Mouse (Mus musculus) G1E (cell line): ENCODE data around the gene Cd247.

Experiments used
- CTCF ChIP-seq: IDR thresholded peaks from 2 replicates; pipeline ENCODE4 v1.5.1; 2012; ENCODE audit warnings: low read depth, low read length, inconsistent platforms, mixed read lengths
- GATA1 ChIP-seq: IDR thresholded peaks from 2 replicates; pipeline ENCODE4 v1.6.1; 2012; ENCODE audit warnings: borderline replicate concordance, low read length, inconsistent platforms, mixed read lengths
- GATA2 ChIP-seq: IDR thresholded peaks from 2 replicates; pipeline ENCODE4 v1.6.1; 2012; ENCODE audit warnings: low read depth, low read length, inconsistent platforms, borderline replicate concordance
- POLR2AphosphoS5 ChIP-seq: IDR thresholded peaks from 2 replicates; pipeline ENCODE4 v1.6.1; 2012; ENCODE audit warnings: low read depth, low read length, inconsistent platforms; ENCODE audit not compliant: insufficient replicate concordance
- TAL1 ChIP-seq: conservative IDR thresholded peaks from 2 replicates; pipeline ENCODE4 v1.6.1; 2012; ENCODE audit warnings: low read depth, low read length, inconsistent platforms, mixed read lengths

- TF ChIP-seq CTCF, result no peak
- TF ChIP-seq GATA1, result no peak
- no peak for TF ChIP-seq TAL1
- no peak for TF ChIP-seq POLR2AphosphoS5
- no peak for TF ChIP-seq GATA2
Observed at GRCm38 (mm10) chr1:165844466-165844951, 56.0 kb downstream of the Cd247 start.
